Mouse (Mus musculus): ENCODE measurements around the gene Fam117b. TPM values are rescaled to one million over a fixed set of nuclear protein-coding genes. Genes with fewer than 3 reads are reported as not detected.

The Fam117b gene
- 11.4 and 11.9 TPM in 2 replicates for polyA plus RNA-seq (2014; fragmentation: Nextera tagmentation; extraction: Ambion mirVana)

- Histone ChIP-seq H3K4me3 (ENCODE audit: low read depth, low read length) (peak within 1 kb of the TSS; percentile 99), H3K27ac (ENCODE audit: low read length) (peak within 1 kb of the TSS; percentile 89), H3K27me3 (ENCODE audit: control insufficient read depth, insufficient read depth, low read length) (no peaks in the 10 kb centered on the region), H3K9ac (replicated peaks; ENCODE audit: low read depth, low read length) (peak within 1 kb of the TSS; percentile 90), H3K36me3 (ENCODE audit: control insufficient read depth, insufficient read depth, low read length) (no peaks in the 10 kb centered on the region), H3K4me2 (replicated peaks; ENCODE audit: low read depth, low read length) (peak within 1 kb of the TSS; percentile 72), H3K4me1 (ENCODE audit: control insufficient read depth, insufficient read depth, low read length) (peaks cover 14% of the 10 kb centered on the region; the same call in 1 of the 2 replicates), H3K9me3 (ENCODE audit: control insufficient read depth, low read depth, low read length) (no peaks in the 10 kb centered on the region)
- WGBS: under 1% methylated on average over 71 of the region's 72 CpGs
- ATAC-seq (ENCODE audit: insufficient number of reproducible peaks, insufficient read depth, low FRiP score, low read depth): peak; percentile 96
Observed at GRCm38 (mm10) chr1:59912413-59913157, at the start of gene Fam117b. TSS of gene Fam117b (plus strand) at chr1:59913006.

- 95% methylated on average over 5 of the region's 5 CpGs for WGBS
- H3K4me3 ChIP-seq (ENCODE audit: low read depth, low read length): no peak overlapping the region
- H3K27me3 ChIP-seq (ENCODE audit: control insufficient read depth, insufficient read depth, low read length): no peaks in the 10 kb centered on the region
- H3K27ac ChIP-seq (ENCODE audit: low read length): no peak overlapping the region
- no peak overlapping the region for H3K9ac ChIP-seq (replicated peaks; ENCODE audit: low read depth, low read length)
- H3K9me3 ChIP-seq (ENCODE audit: control insufficient read depth, low read depth, low read length): no peaks in the 10 kb centered on the region
- no peaks in the 10 kb centered on the region for H3K4me1 ChIP-seq (ENCODE audit: control insufficient read depth, insufficient read depth, low read length)
- ATAC-seq (ENCODE audit: insufficient number of reproducible peaks, insufficient read depth, low FRiP score, low read depth): no peak
- peaks cover 35% of the 10 kb centered on the region for H3K36me3 ChIP-seq (ENCODE audit: control insufficient read depth, insufficient read depth, low read length)
- H3K4me2 ChIP-seq (replicated peaks; ENCODE audit: low read depth, low read length): no peak overlapping the region
Observed at GRCm38 (mm10) chr1:59868041-59868440, 44.8 kb upstream of the Fam117b start.

GRCm38 (mm10) chr1:59874023-59874422 lies 38.8 kb upstream of the Fam117b start:
- H3K9me3 ChIP-seq (ENCODE audit: control insufficient read depth, low read depth, low read length): no peaks in the 10 kb centered on the region
- H3K4me3 ChIP-seq (ENCODE audit: low read depth, low read length): no peak overlapping the region
- H3K9ac ChIP-seq (replicated peaks; ENCODE audit: low read depth, low read length): no peak overlapping the region
- ATAC-seq (ENCODE audit: insufficient number of reproducible peaks, insufficient read depth, low FRiP score, low read depth): no peak
- peaks cover 15% of the 10 kb centered on the region for H3K36me3 ChIP-seq (ENCODE audit: control insufficient read depth, insufficient read depth, low read length)
- 93% methylated on average over 3 of the region's 3 CpGs for WGBS
- H3K27ac ChIP-seq (ENCODE audit: low read length): no peak overlapping the region
- H3K4me2 ChIP-seq (replicated peaks; ENCODE audit: low read depth, low read length): no peak overlapping the region
- no peaks in the 10 kb centered on the region for H3K4me1 ChIP-seq (ENCODE audit: control insufficient read depth, insufficient read depth, low read length)
- H3K27me3 ChIP-seq (ENCODE audit: control insufficient read depth, insufficient read depth, low read length): no peaks in the 10 kb centered on the region

DNA sequence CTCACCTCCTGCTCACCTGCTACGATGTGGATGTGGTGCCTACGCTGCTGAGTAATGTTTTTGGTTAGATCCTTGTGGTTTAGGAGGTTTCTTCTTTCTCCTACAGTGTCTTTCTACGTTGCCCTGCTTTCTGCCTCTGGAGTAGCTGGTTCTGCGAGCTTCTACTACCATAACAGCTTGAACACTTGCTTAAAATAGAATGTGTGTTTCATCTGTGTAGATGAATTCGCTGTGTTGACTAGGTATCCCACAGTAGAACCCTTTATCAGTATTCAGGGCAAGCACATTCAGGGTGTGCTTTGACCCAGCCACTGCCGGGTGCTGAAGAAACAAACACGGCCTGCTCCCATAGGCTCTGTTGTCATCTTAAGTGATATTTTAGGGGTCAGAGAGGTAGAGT lies 34.7 kb upstream of the Fam117b start:
- WGBS: 89% methylated on average over 7 of the region's 7 CpGs
- Histone ChIP-seq H3K27ac (ENCODE audit: low read length) (no peak overlapping the region), H3K36me3 (ENCODE audit: control insufficient read depth, insufficient read depth, low read length) (peaks cover 9% of the 10 kb centered on the region), H3K9ac (replicated peaks; ENCODE audit: low read depth, low read length) (no peak overlapping the region), H3K4me2 (replicated peaks; ENCODE audit: low read depth, low read length) (no peak overlapping the region), H3K27me3 (ENCODE audit: control insufficient read depth, insufficient read depth, low read length) (no peaks in the 10 kb centered on the region), H3K4me3 (ENCODE audit: low read depth, low read length) (no peak overlapping the region), H3K9me3 (ENCODE audit: control insufficient read depth, low read depth, low read length) (no peaks in the 10 kb centered on the region), H3K4me1 (ENCODE audit: control insufficient read depth, insufficient read depth, low read length) (no peaks in the 10 kb centered on the region)
- no peak for ATAC-seq (ENCODE audit: insufficient number of reproducible peaks, insufficient read depth, low FRiP score, low read depth)

- WGBS: 33% methylated on average over 3 of the region's 3 CpGs
Observed at GRCm38 (mm10) chr1:59883349-59884134, 29.3 kb upstream of the Fam117b start.

GRCm38 (mm10) chr1:59886899-59887298 lies 25.9 kb upstream of the Fam117b start:
- no peak overlapping the region for H3K4me2 ChIP-seq (replicated peaks; ENCODE audit: low read depth, low read length)
- no peak overlapping the region for H3K4me3 ChIP-seq (ENCODE audit: low read depth, low read length)
- H3K27me3 ChIP-seq (ENCODE audit: control insufficient read depth, insufficient read depth, low read length): no peaks in the 10 kb centered on the region
- no peak for ATAC-seq (ENCODE audit: insufficient number of reproducible peaks, insufficient read depth, low FRiP score, low read depth)
- no peaks in the 10 kb centered on the region for H3K9me3 ChIP-seq (ENCODE audit: control insufficient read depth, low read depth, low read length)
- WGBS: 57% methylated on average over 4 of the region's 4 CpGs
- H3K36me3 ChIP-seq (ENCODE audit: control insufficient read depth, insufficient read depth, low read length): no peaks in the 10 kb centered on the region
- no peak overlapping the region for H3K27ac ChIP-seq (ENCODE audit: low read length)
- no peak overlapping the region for H3K9ac ChIP-seq (replicated peaks; ENCODE audit: low read depth, low read length)
- H3K4me1 ChIP-seq (ENCODE audit: control insufficient read depth, insufficient read depth, low read length): no peaks in the 10 kb centered on the region

More at GRCm38 (mm10) chr1:59883349-59884134, 29.3 kb upstream of the Fam117b start:
- no peak overlapping the region for H3K9ac ChIP-seq (replicated peaks; ENCODE audit: low read depth, low read length)
- no peak for ATAC-seq (ENCODE audit: insufficient number of reproducible peaks, insufficient read depth, low FRiP score, low read depth)
- H3K4me2 ChIP-seq (replicated peaks; ENCODE audit: low read depth, low read length): no peak overlapping the region
- no peak overlapping the region for H3K27ac ChIP-seq (ENCODE audit: low read length)
- H3K4me1 ChIP-seq (ENCODE audit: control insufficient read depth, insufficient read depth, low read length): no peaks in the 10 kb centered on the region
- no peaks in the 10 kb centered on the region for H3K27me3 ChIP-seq (ENCODE audit: control insufficient read depth, insufficient read depth, low read length)
- H3K9me3 ChIP-seq (ENCODE audit: control insufficient read depth, low read depth, low read length): no peaks in the 10 kb centered on the region
- H3K4me3 ChIP-seq (ENCODE audit: low read depth, low read length): no peak overlapping the region
- 0 out of 2 replicates have a peak, but pooled peaks cover 2% of the 10 kb centered on the region for H3K36me3 ChIP-seq (ENCODE audit: control insufficient read depth, insufficient read depth, low read length)

- ATAC-seq (ENCODE audit: insufficient number of reproducible peaks, insufficient read depth, low FRiP score, low read depth): no peak
- Histone ChIP-seq H3K9me3 (ENCODE audit: control insufficient read depth, low read depth, low read length) (no peaks in the 10 kb centered on the region), H3K36me3 (ENCODE audit: control insufficient read depth, insufficient read depth, low read length) (no peaks in the 10 kb centered on the region), H3K27me3 (ENCODE audit: control insufficient read depth, insufficient read depth, low read length) (no peaks in the 10 kb centered on the region), H3K4me2 (replicated peaks; ENCODE audit: low read depth, low read length) (no peak overlapping the region), H3K9ac (replicated peaks; ENCODE audit: low read depth, low read length) (no peak overlapping the region), H3K4me1 (ENCODE audit: control insufficient read depth, insufficient read depth, low read length) (no peaks in the 10 kb centered on the region), H3K4me3 (ENCODE audit: low read depth, low read length) (no peak overlapping the region), H3K27ac (ENCODE audit: low read length) (no peak overlapping the region)
Observed at GRCm38 (mm10) chr1:59888018-59888417, 24.8 kb upstream of the Fam117b start.

- Histone ChIP-seq H3K27ac (ENCODE audit: low read length) (no peak overlapping the region), H3K36me3 (ENCODE audit: control insufficient read depth, insufficient read depth, low read length) (no peaks in the 10 kb centered on the region), H3K4me3 (ENCODE audit: low read depth, low read length) (no peak overlapping the region), H3K27me3 (ENCODE audit: control insufficient read depth, insufficient read depth, low read length) (no peaks in the 10 kb centered on the region), H3K4me2 (replicated peaks; ENCODE audit: low read depth, low read length) (no peak overlapping the region), H3K9ac (replicated peaks; ENCODE audit: low read depth, low read length) (no peak overlapping the region), H3K4me1 (ENCODE audit: control insufficient read depth, insufficient read depth, low read length) (no peaks in the 10 kb centered on the region), H3K9me3 (ENCODE audit: control insufficient read depth, low read depth, low read length) (no peaks in the 10 kb centered on the region)
- 79% methylated on average over 4 of the region's 4 CpGs for WGBS
- no peak for ATAC-seq (ENCODE audit: insufficient number of reproducible peaks, insufficient read depth, low FRiP score, low read depth)
Observed at GRCm38 (mm10) chr1:59891185-59891584, 21.6 kb upstream of the Fam117b start.
